Mouse (Mus musculus): ENCODE data around the gene Cfl2. TPM values are rescaled to one million over a fixed set of nuclear protein-coding genes. Genes with fewer than 3 reads are reported as not detected.

The Cfl2 gene
- polyA plus RNA-seq (2014; fragmentation: Illumina TruSeq; extraction: RNeasy Lipid Tissue Mini Kit (QIAGEN cat#74804); ENCODE audit: insufficient read depth, low read depth, low replicate concordance), result 73.2 TPM

DNA sequence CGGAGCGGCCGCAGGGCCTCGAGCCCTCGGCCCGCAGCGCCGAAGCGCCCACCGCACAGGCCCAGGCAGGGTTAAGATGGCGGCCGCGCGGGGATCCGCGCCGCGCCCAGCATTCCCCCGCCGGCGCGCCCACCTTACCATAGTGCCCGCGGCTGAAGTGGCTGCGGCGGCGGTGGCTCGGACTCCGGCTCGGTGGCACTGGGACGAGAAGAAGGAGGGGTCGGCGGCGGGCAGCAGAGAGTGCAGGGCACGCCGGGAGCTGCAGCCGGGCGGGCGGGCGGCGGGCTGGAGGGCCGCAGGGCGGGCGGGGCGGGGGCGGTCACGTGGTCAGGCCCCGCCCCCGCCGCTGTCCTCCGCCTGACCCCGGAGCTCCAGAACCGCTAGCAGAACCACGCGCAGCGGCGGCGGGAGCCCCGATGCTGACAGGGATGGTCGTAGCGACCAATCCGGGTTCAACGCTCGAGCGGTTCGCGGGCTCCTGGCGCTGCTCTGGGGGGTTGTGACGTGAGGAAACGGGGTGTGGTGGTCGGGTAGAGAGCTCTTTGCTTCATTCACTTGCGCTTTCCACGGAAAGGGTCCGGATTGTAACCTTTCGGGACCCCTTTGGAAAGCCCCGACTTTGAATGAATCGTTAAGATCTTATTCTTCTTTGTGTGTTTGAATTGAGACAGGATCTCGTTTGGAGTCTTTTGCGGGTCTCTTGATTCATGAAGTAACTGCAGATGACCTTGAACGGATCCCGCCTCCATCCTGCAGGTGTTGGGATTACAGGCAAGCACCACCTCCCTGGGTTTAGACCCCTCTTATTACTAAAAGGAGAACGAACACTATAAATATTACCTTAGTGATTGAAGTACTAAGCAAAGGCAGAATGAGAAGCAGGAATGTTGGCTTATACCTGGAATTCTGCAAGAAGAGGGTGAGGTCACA lies at the start of gene Cfl2:
Gene Cfl2 (minus strand): TSS at position 272 of the 930 bp plus-strand sequence.

Other genes starting within 250 kb of the Cfl2 start
- gene Sptssa, start 206.3 kb downstream of the Cfl2 start, polyA plus RNA-seq (2014; fragmentation: Illumina TruSeq; extraction: RNeasy Lipid Tissue Mini Kit (QIAGEN cat#74804); ENCODE audit: insufficient read depth, low read depth, low replicate concordance), result 113 TPM
- 29.1 TPM for gene Eapp, start 167.0 kb downstream of the Cfl2 start, polyA plus RNA-seq (2014; fragmentation: Illumina TruSeq; extraction: RNeasy Lipid Tissue Mini Kit (QIAGEN cat#74804); ENCODE audit: insufficient read depth, low read depth, low replicate concordance)
- gene Snx6, start 67.2 kb downstream of the Cfl2 start, polyA plus RNA-seq (2014; fragmentation: Illumina TruSeq; extraction: RNeasy Lipid Tissue Mini Kit (QIAGEN cat#74804); ENCODE audit: insufficient read depth, low read depth, low replicate concordance), result 49.5 TPM
- gene Gm20403, start 123.7 kb upstream of the Cfl2 start, polyA plus RNA-seq (2014; fragmentation: Illumina TruSeq; extraction: RNeasy Lipid Tissue Mini Kit (QIAGEN cat#74804); ENCODE audit: insufficient read depth, low read depth, low replicate concordance), result not detected
- gene Baz1a, start 151.5 kb upstream of the Cfl2 start, polyA plus RNA-seq (2014; fragmentation: Illumina TruSeq; extraction: RNeasy Lipid Tissue Mini Kit (QIAGEN cat#74804); ENCODE audit: insufficient read depth, low read depth, low replicate concordance), result 11.6 TPM
- gene 2700097O09Rik, start 217.2 kb upstream of the Cfl2 start, polyA plus RNA-seq (2014; fragmentation: Illumina TruSeq; extraction: RNeasy Lipid Tissue Mini Kit (QIAGEN cat#74804); ENCODE audit: insufficient read depth, low read depth, low replicate concordance), result 7.6 TPM
- gene Srp54a, start 217.4 kb upstream of the Cfl2 start, polyA plus RNA-seq (2014; fragmentation: Illumina TruSeq; extraction: RNeasy Lipid Tissue Mini Kit (QIAGEN cat#74804); ENCODE audit: insufficient read depth, low read depth, low replicate concordance), result 47.2 TPM

Data from lung, adult 10 weeks (tissue).